Mouse (Mus musculus): ENCODE results near the gene Ttc28. TPM values are rescaled to one million over a fixed set of nuclear protein-coding genes. Genes with fewer than 3 reads are reported as not detected.

Gene Ttc28
- polyA plus RNA-seq, 1 experiment = 6.7 TPM

GRCm38 (mm10) chr5:111330417-111331098 lies 451.0 kb downstream of the Ttc28 start, which contains the start of gene Pitpnb:
Gene Pitpnb, plus strand, starts transcription at chr5:111330763.
- peaks cover 47% of the 10 kb centered on the region for H3K4me1 ChIP-seq
- H3K4me3 ChIP-seq (replicated peaks) = peak within 1 kb of the TSS; percentile 98
- H3K9me3 ChIP-seq = peaks cover 3% of the 10 kb centered on the region
- no peaks in the 10 kb centered on the region for H3K27me3 ChIP-seq (replicated peaks)
- H3K36me3 ChIP-seq (replicated peaks; ENCODE audit: low read length) = peaks cover 26% of the 10 kb centered on the region
- TF ChIP-seq GATA1 (IDR thresholded peaks at IDR 0.05; ENCODE audit: borderline replicate concordance, low read length) = no peak
- no peak for TF ChIP-seq FLI1 (IDR thresholded peaks at IDR 0.05; ENCODE audit: low read length)

DNA sequence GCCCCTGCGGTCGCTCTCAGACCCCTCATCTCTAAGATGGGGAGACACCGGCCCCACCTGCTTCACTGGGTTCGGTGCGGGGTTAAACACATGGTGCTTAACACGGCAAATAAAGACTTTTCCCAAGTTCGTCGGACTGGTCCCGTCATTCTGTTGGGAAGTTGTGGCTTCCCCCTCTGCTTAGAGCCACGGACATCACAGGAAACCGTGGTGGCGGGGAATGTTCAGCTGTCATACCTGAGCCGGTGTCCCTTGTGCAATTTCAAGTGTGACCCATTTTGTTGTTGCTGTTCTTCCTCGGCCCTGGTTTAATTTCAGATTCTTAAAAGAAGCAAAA lies 451.5 kb downstream of the Ttc28 start:
- H3K9me3 ChIP-seq = no peaks in the 10 kb centered on the region
- H3K4me3 ChIP-seq (replicated peaks) = peak overlapping the region; percentile 98
- H3K4me1 ChIP-seq = peaks cover 51% of the 10 kb centered on the region
- no peak for TF ChIP-seq FLI1 (IDR thresholded peaks at IDR 0.05; ENCODE audit: low read length)
- no peak for TF ChIP-seq GATA1 (IDR thresholded peaks at IDR 0.05; ENCODE audit: borderline replicate concordance, low read length)
- peaks cover 31% of the 10 kb centered on the region for H3K36me3 ChIP-seq (replicated peaks; ENCODE audit: low read length)
- H3K27me3 ChIP-seq (replicated peaks) = no peaks in the 10 kb centered on the region

DNA sequence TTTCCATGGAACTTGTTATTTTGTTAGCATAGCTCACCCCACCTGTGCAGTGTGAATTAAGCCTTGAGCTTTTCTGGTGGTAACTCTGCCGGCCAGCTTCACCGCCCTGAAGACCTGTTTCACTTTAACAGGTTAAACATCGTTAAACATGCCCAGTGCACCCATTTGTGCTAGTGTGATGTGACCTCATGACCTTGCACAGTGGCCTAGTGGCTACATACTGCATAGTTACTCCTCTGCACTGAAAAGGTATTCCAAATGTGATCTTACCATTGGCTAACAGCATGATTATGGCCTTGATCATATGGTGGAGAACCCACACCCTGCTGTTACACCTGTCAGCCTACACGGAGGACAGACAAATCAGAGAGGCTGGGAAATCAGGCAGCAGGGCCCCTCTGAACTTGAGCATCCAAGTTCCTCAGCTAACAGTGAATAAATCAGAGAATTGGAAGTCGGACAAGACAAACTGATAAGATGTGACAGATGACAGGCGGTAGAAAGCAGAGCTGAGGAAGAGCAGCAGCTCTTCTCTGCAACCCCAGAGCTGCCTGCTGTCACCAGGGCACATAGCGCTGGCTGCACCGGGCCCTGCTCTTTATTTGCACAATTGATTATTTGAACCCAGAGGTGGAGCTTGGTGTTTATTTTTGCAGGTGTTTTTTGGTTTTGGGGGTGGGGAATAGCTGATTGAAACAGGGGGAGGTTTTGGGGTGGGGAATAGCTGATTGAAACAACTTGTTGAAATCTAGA lies 456.5 kb downstream of the Ttc28 start:
- Histone ChIP-seq H3K27me3 (replicated peaks) (no peaks in the 10 kb centered on the region), H3K4me1 (peaks cover 69% of the 10 kb centered on the region), H3K4me3 (replicated peaks) (no peak overlapping the region), H3K9me3 (no peaks in the 10 kb centered on the region), H3K36me3 (replicated peaks; ENCODE audit: low read length) (peaks cover 80% of the 10 kb centered on the region)
- TF ChIP-seq FLI1 (IDR thresholded peaks at IDR 0.05; ENCODE audit: low read length) (no peak), GATA1 (IDR thresholded peaks at IDR 0.05; ENCODE audit: borderline replicate concordance, low read length) (no peak)

Other genes starting within 250 kb of the Ttc28 start
- gene Noc4l, start 226.4 kb upstream of the Ttc28 start, polyA plus RNA-seq (2012; ENCODE audit: insufficient read depth, low replicate concordance) = 21.5 and 96.6 TPM in 2 replicates
- gene Ddx51, start 226.4 kb upstream of the Ttc28 start, polyA plus RNA-seq (2012; ENCODE audit: insufficient read depth, low replicate concordance) = 2.4 and 3.2 TPM in 2 replicates
- gene Ep400, start 109.1 kb upstream of the Ttc28 start, polyA plus RNA-seq (2012; ENCODE audit: insufficient read depth, low replicate concordance) = 18.5 and 24.0 TPM in 2 replicates
- gene Pus1, start 99.1 kb upstream of the Ttc28 start, polyA plus RNA-seq (2012; ENCODE audit: insufficient read depth, low replicate concordance) = 7.8 and 56.8 TPM in 2 replicates
- 46.2 and 157 TPM in 2 replicates for gene Ulk1, start 69.7 kb upstream of the Ttc28 start, polyA plus RNA-seq (2012; ENCODE audit: insufficient read depth, low replicate concordance)
- 36.6 and 64.3 TPM in 2 replicates for gene Hscb, start 40.0 kb upstream of the Ttc28 start, polyA plus RNA-seq (2012; ENCODE audit: insufficient read depth, low replicate concordance)
- 1.2 and 1.3 TPM in 2 replicates for gene Chek2, start 39.8 kb upstream of the Ttc28 start, polyA plus RNA-seq (2012; ENCODE audit: insufficient read depth, low replicate concordance)